Mouse (Mus musculus): ENCODE measurements around the gene Tpm3-rs7.
"Not testable (repeated sequence)": the region's sequence is repeated elsewhere in the genome, so short reads cannot be mapped to it uniquely, and the experiment has no call there.

Tpm3-rs7 gene

DNA sequence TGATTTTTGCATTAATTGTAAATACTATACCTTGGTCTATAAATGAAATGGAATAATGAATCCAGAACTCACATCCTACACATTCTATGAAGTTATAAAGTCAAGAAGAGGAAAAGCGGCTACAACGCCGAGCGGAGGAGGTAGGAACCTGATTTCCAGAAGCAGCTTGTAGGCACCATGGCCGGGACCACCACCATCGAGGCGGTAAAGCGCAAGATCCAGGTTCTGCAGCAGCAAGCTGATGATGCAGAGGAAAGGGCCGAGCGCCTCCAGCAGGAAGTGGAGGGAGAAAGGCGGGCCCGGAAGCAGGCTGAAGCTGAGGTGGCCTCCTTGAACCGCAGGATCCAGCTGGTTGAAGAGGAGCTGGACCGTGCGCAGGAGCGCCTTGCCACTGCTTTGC lies at the start of gene Tpm3-rs7:
Gene Tpm3-rs7, plus strand, starts transcription at position 110 of the 400 bp plus-strand sequence.
- not testable (repeated sequence) for DNase-seq (ENCODE audit: low read depth)

DNA sequence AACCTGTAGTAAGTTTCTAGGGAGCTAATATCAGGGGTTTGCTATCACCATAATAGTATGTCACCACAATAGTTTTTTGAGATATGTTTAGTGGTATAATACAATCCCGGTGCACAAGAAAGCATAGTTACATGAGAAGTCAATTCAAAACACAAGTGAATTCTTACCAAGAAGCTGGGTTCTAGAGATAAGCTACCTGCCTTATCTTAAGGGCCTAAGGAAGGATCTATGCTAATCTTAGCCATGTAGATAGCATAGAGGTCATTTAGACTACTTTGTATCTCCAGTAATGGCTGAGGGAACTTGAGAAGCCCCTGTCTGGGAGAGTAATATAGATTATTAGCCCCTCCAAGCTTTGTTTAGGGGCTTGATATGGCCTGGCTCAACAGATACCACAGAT lies 2.6 kb downstream of the Tpm3-rs7 start:
- DNase-seq (ENCODE audit: low read depth): no peak

DNA sequence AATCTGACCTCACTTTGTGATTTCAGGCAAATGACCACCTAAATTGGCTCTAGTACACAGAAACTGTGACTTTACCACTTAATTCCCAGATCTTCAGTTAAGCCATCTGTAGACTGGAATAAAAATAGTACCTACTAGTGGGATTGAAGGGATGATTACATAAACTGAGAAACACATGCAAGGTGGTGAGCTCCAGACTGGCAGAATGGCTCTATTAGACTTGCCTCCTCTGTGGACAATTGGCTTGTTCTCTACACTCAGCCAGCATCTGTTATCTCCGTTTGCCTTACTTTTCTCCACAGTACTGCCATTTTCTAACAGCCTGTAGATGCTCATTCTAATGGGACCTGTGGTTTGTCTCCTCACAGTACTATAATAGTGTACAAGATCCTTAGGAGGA lies 49.0 kb downstream of the Tpm3-rs7 start:
- no peak for DNase-seq (ENCODE audit: low read depth)
